Mouse (Mus musculus) C2C12 (cell line): ENCODE data around the gene Ncam2.

ENCODE experiments used
- CEBPB ChIP-seq: IDR thresholded peaks from one replicate; pipeline ENCODE4 v1.6.1; 2011; ENCODE audit warnings: low read depth, mild to moderate bottlenecking, control low read depth, moderate library complexity
- CTCF ChIP-seq: IDR thresholded peaks from one replicate; pipeline ENCODE4 v1.5.1; 2011; ENCODE audit not compliant: control insufficient read depth, insufficient read depth, insufficient read length
- MAX ChIP-seq: IDR thresholded peaks from one replicate; pipeline ENCODE4 v1.6.1; 2011; ENCODE audit warnings: mild to moderate bottlenecking, control low read depth
- MYOG ChIP-seq: IDR thresholded peaks from one replicate; pipeline ENCODE4 v1.6.1; 2011; ENCODE audit not compliant: control insufficient read depth, insufficient read length; ENCODE audit errors: extremely low read depth

GRCm38 (mm10) chr16:81303806-81304205 is 103.3 kb downstream of the Ncam2 start:
- TF ChIP-seq CTCF (no peak), MAX (no peak), CEBPB (no peak), MYOG (no peak)
